Mouse (Mus musculus) megakaryocyte, embryonic 14.5 days (primary cell): ENCODE results near the gene Klf13. TPM values are rescaled to one million over a fixed set of nuclear protein-coding genes. Genes with fewer than 3 reads are reported as not detected.

Experiments
- H3K27me3 ChIP-seq: replicated peaks from 2 replicates; pipeline ENCODE3; 2012; ENCODE audit warnings: inconsistent platforms
- H3K36me3 ChIP-seq: replicated peaks from 2 replicates; pipeline ENCODE3; 2012; ENCODE audit warnings: low read length, inconsistent platforms, mixed read lengths
- H3K4me1 ChIP-seq: 2 replicates; pipeline ENCODE4 v1.6.1; 2012; ENCODE audit warnings: inconsistent platforms
- H3K4me3 ChIP-seq: replicated peaks from 2 replicates; pipeline ENCODE3; 2012; ENCODE audit warnings: moderate library complexity, mild to moderate bottlenecking, inconsistent platforms
- H3K9me3 ChIP-seq: 2 replicates; pipeline ENCODE4 v1.6.1; 2012; ENCODE audit warnings: inconsistent platforms
- FLI1 ChIP-seq: IDR thresholded peaks from 2 replicates; pipeline ENCODE4 v1.6.1; 2012; ENCODE audit warnings: low read length, inconsistent platforms, mixed read lengths
- GATA1 ChIP-seq: IDR thresholded peaks from 3 replicates; pipeline ENCODE4 v1.6.1; 2012; ENCODE audit warnings: mixed read lengths, low read length, inconsistent platforms, borderline replicate concordance
- polyA plus RNA-seq: library from polyadenylated mRNA; stranded (reverse); fragments of >175 nt; gene quantifications from 2 replicates; pipeline ENCODE4 v1.2.3, GENCODE M21; 2012; ENCODE audit warnings: low replicate concordance; ENCODE audit not compliant: insufficient read depth

The Klf13 gene
- polyA plus RNA-seq, 1 experiment: 117 TPM

- Histone ChIP-seq H3K36me3 (no peaks in the 10 kb centered on the region), H3K27me3 (no peaks in the 10 kb centered on the region), H3K4me3 (no peak overlapping the region), H3K9me3 (no peaks in the 10 kb centered on the region), H3K4me1 (peaks cover 55% of the 10 kb centered on the region)
- no peak for TF ChIP-seq GATA1
- TF ChIP-seq FLI1: no peak
Measured at GRCm38 (mm10) chr7:63965635-63966418, 27.1 kb upstream of the Klf13 start.

- Histone ChIP-seq H3K4me1 (peaks cover 54% of the 10 kb centered on the region), H3K36me3 (no peaks in the 10 kb centered on the region), H3K9me3 (no peaks in the 10 kb centered on the region), H3K27me3 (no peaks in the 10 kb centered on the region), H3K4me3 (peak overlapping the region; percentile 2)
- TF ChIP-seq FLI1 (no peak), GATA1 (no peak)
Measured at GRCm38 (mm10) chr7:63965135-63965534, 26.4 kb upstream of the Klf13 start.

GRCm38 (mm10) chr7:63964121-63964520 is 25.4 kb upstream of the Klf13 start:
- TF ChIP-seq FLI1 (no peak), GATA1 (no peak)
- Histone ChIP-seq H3K9me3 (no peaks in the 10 kb centered on the region), H3K27me3 (peaks cover 3% of the 10 kb centered on the region), H3K4me3 (no peak overlapping the region), H3K4me1 (peaks cover 47% of the 10 kb centered on the region), H3K36me3 (no peaks in the 10 kb centered on the region)

- Histone ChIP-seq H3K36me3 (no peaks in the 10 kb centered on the region), H3K9me3 (no peaks in the 10 kb centered on the region), H3K27me3 (peaks cover 8% of the 10 kb centered on the region), H3K4me1 (peaks cover 48% of the 10 kb centered on the region), H3K4me3 (no peak overlapping the region)
- no peak for TF ChIP-seq GATA1
- no peak for TF ChIP-seq FLI1
Measured at GRCm38 (mm10) chr7:63963632-63964031, 24.9 kb upstream of the Klf13 start.

DNA sequence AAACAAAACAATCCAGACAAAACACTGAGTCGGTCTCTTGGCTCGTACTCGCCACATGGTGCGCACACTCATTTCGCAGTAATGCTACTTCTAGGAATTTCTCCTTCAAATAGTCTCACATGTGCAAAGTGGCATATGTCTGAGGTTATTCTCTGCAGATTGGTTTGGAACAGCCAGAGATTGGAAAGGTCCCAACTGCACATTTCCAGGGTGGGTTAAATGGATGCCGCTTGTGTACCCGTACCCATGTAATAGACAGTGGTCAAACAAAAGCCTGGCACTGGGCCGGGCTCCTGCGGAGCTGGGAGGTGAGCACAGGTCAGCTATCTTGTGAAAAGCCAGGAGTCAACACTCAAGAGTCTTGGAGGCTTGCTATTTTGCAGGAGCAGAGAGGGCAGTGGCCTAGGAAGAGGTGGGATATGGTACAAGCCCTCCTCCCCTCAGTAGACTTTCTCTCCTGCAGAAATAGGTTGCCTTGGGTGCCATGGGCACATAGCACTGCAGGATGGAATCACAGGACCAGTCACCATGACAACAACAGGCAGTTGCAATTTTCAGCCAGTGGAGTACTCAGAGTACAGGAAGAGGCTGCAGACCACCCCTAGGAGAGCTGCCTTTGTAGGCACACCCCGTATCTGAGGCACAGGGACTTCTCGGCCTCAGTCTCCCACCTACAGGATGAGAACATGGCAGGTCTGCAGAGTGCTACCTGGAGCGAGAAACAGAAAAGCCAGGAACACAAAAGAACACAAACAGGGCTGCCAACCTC is 19.3 kb upstream of the Klf13 start:
- TF ChIP-seq GATA1: no peak
- TF ChIP-seq FLI1: no peak
- peaks cover 42% of the 10 kb centered on the region for H3K27me3 ChIP-seq
- peaks cover 41% of the 10 kb centered on the region for H3K4me1 ChIP-seq
- H3K4me3 ChIP-seq: no peak overlapping the region
- H3K9me3 ChIP-seq: no peaks in the 10 kb centered on the region
- no peaks in the 10 kb centered on the region for H3K36me3 ChIP-seq

DNA sequence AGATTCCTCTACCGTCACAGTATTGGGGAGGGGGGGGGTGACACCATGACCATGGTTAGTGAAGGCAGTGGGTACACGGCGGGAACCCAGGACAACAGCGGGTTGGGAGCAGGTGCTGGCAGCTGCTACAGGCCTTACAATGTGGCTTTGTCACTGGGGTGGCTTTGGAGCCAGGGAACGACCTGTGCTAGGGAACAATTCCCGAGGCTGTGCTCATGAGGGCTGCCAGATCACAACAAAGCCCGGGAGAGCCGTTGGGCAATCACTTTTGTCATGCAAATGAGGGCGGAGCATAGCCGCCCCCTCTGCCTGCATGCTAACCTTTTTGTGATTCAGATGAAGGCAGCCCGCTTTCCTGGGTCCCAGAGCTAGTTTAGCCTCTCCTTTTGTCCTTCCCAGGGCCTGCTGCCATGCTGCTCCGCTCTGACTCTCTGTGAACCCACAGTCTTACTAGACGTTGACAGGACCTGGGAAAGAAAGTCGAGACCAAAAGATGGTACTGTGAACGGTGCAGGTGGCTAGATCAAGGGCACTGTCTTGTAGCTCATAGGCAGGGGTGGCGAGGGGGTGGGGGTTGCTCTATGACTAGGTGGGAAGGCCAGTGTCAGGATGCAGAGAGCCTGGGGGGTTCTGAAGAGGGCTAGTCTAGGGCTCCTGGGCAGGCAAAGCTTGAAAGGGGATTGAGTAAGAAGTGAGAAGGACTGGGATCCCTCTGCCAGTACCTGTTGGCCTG is 18.4 kb upstream of the Klf13 start:
- TF ChIP-seq FLI1 (no peak), GATA1 (no peak)
- Histone ChIP-seq H3K4me3 (no peak overlapping the region), H3K4me1 (peaks cover 41% of the 10 kb centered on the region), H3K9me3 (no peaks in the 10 kb centered on the region), H3K27me3 (peaks cover 42% of the 10 kb centered on the region), H3K36me3 (no peaks in the 10 kb centered on the region)

DNA sequence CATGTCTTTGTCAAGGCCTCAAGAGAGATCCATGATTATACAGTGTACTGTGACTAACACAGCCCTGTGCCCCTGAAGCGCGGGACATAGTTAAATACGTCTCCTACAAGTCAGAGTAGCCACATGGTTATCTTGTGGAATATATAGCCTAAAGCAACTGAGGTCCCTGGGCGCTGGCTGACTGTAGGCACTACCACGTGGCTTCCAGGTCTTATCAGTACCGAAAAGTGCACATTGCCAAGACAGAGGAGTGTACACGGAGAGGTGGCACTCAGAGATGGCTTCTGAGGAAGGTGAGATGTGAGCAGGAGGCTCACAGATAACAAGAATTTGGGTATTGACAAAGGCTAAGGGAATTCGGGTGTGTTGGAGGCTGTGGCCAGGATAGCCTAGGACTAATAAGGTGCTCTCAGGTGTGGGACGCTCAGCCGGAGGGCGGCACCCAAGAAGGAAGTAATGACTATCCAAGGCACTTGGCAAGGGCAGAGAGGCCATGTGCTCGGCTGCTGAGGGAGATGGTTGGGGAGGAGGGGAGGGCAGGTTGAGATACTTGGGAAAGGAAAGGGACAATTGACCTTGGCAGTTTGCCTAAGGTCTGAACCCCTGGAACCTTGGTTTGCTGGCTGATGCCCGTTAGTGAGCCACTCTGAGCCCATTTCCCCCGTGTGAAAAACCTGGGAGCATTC is 17.6 kb upstream of the Klf13 start:
- no peaks in the 10 kb centered on the region for H3K36me3 ChIP-seq
- TF ChIP-seq FLI1 (no peak), GATA1 (no peak)
- peaks cover 48% of the 10 kb centered on the region for H3K4me1 ChIP-seq
- peaks cover 42% of the 10 kb centered on the region for H3K27me3 ChIP-seq
- no peaks in the 10 kb centered on the region for H3K9me3 ChIP-seq
- H3K4me3 ChIP-seq: no peak overlapping the region

DNA sequence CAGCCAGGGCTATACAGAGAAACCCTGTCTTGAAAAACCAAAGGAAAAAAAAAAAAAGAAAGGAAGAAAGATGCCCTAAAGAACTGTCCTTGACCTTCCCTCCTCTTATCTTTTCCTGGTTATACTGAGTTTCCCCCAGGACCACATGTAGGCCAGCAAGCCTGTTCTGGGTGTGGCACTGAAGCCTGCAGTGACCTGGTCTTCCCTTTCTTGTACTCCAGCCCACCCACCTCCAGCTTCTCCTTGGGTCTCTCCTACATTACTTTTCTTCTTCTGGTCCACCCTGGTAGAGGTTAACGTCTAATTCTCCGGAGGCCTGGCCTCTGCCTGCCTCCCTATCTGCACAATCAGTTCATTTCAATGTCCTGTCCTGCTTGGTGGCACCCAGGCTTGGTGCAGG is 16.7 kb upstream of the Klf13 start:
- no peaks in the 10 kb centered on the region for H3K9me3 ChIP-seq
- H3K27me3 ChIP-seq: peaks cover 44% of the 10 kb centered on the region
- no peak overlapping the region for H3K4me3 ChIP-seq
- no peak for TF ChIP-seq FLI1
- TF ChIP-seq GATA1: no peak
- H3K4me1 ChIP-seq: peaks cover 51% of the 10 kb centered on the region
- H3K36me3 ChIP-seq: no peaks in the 10 kb centered on the region
